Mouse (Mus musculus): ENCODE data around the gene Arhgef25.

Arhgef25 gene

GRCm38 (mm10) chr10:127189651-127190381, at the start of gene Arhgef25:
Gene Arhgef25 (minus strand): TSS chr10:127190083.
- DNase-seq (ENCODE audit: low read depth, low spot score), result peak; percentile 59

- no peak for DNase-seq (ENCODE audit: low read depth, low spot score)
Measured at GRCm38 (mm10) chr10:127238241-127238824, 48.5 kb upstream of the Arhgef25 start.

- no peak for DNase-seq (ENCODE audit: low read depth, low spot score)
Measured at GRCm38 (mm10) chr10:127236541-127236940, 46.7 kb upstream of the Arhgef25 start.

- DNase-seq (ENCODE audit: low read depth, low spot score), result no peak
Measured at GRCm38 (mm10) chr10:127233141-127233540, 43.3 kb upstream of the Arhgef25 start.

- no peak for DNase-seq (ENCODE audit: low read depth, low spot score)
Measured at GRCm38 (mm10) chr10:127231741-127232140, 41.9 kb upstream of the Arhgef25 start.

GRCm38 (mm10) chr10:127230693-127231092, 40.8 kb upstream of the Arhgef25 start:
- DNase-seq (ENCODE audit: low read depth, low spot score), result no peak

- DNase-seq (ENCODE audit: low read depth, low spot score), result peak; percentile 80
Measured at GRCm38 (mm10) chr10:127228897-127229296, 39.0 kb upstream of the Arhgef25 start.

- DNase-seq (ENCODE audit: low read depth, low spot score), result no peak
Measured at GRCm38 (mm10) chr10:127227163-127227562, 37.3 kb upstream of the Arhgef25 start.

- peak; percentile 34 for DNase-seq (ENCODE audit: low read depth, low spot score)
Measured at GRCm38 (mm10) chr10:127226318-127226895, 36.5 kb upstream of the Arhgef25 start.

- no peak for DNase-seq (ENCODE audit: low read depth, low spot score)
Measured at GRCm38 (mm10) chr10:127225732-127226131, 35.8 kb upstream of the Arhgef25 start.

- DNase-seq (ENCODE audit: low read depth, low spot score), result no peak
Measured at GRCm38 (mm10) chr10:127225213-127225612, 35.3 kb upstream of the Arhgef25 start.

- no peak for DNase-seq (ENCODE audit: low read depth, low spot score)
Measured at GRCm38 (mm10) chr10:127218339-127218738, 28.5 kb upstream of the Arhgef25 start.

GRCm38 (mm10) chr10:127217177-127217576, 27.3 kb upstream of the Arhgef25 start:
- DNase-seq (ENCODE audit: low read depth, low spot score), result no peak

GRCm38 (mm10) chr10:127216456-127216855, 26.6 kb upstream of the Arhgef25 start:
- no peak for DNase-seq (ENCODE audit: low read depth, low spot score)

GRCm38 (mm10) chr10:127214422-127214803, 24.5 kb upstream of the Arhgef25 start:
- DNase-seq (ENCODE audit: low read depth, low spot score), result no peak

GRCm38 (mm10) chr10:127213704-127214421, 24.0 kb upstream of the Arhgef25 start:
- no peak for DNase-seq (ENCODE audit: low read depth, low spot score)

- DNase-seq (ENCODE audit: low read depth, low spot score), result no peak
Measured at GRCm38 (mm10) chr10:127213272-127213671, 23.4 kb upstream of the Arhgef25 start.

- peak; percentile 81 for DNase-seq (ENCODE audit: low read depth, low spot score)
Measured at GRCm38 (mm10) chr10:127211414-127211854, 21.6 kb upstream of the Arhgef25 start, which contains the start of gene Pip4k2c. Gene Pip4k2c (minus strand): TSS chr10:127211585.

GRCm38 (mm10) chr10:127210961-127211405, 21.1 kb upstream of the Arhgef25 start:
- peak; percentile 30 for DNase-seq (ENCODE audit: low read depth, low spot score)

- no peak for DNase-seq (ENCODE audit: low read depth, low spot score)
Measured at GRCm38 (mm10) chr10:127209928-127210570, 20.2 kb upstream of the Arhgef25 start.

- no peak for DNase-seq (ENCODE audit: low read depth, low spot score)
Measured at GRCm38 (mm10) chr10:127208921-127209320, 19.0 kb upstream of the Arhgef25 start.

Data from mesoderm, embryonic 11.5 days (tissue).